Mouse (Mus musculus) limb, embryonic 14.5 days (tissue): ENCODE measurements at regions not wholly inside any gene's neighbourhood (a gene's known extent, or its start where the extent isn't known, plus 50 kb on each side); places are given as distances from the start of the nearest gene placed in this dataset.

Source experiments
- ATAC-seq: fragments of 200-750 bp; cut with Nextera tagmentation; 2 replicates; pipeline ENCODE4 v1.8.0; 2017; ENCODE audit warnings: low read depth, moderate number of reproducible peaks, moderate TSS enrichment; ENCODE audit not compliant: low FRiP score
- DNase-seq: peaks from one replicate; pipeline ENCODE4 v3.0.0-alpha.2; 2015; ENCODE audit warnings: low spot score
- H3K27ac ChIP-seq: fragments of 300-500 bp; sonication (generic); replicated peaks from 2 replicates; pipeline ENCODE4 v1.5.1; 2014; ENCODE audit warnings: low read depth, mild to moderate bottlenecking, low read length, moderate library complexity, mixed read lengths
- H3K27me3 ChIP-seq: fragments of 300-500 bp; sonication (generic); 2 replicates; pipeline ENCODE4 v1.6.1; 2014; ENCODE audit warnings: low read length, mixed read lengths; ENCODE audit not compliant: control insufficient read depth, insufficient read depth
- H3K36me3 ChIP-seq: fragments of 300-500 bp; sonication (generic); 2 replicates; pipeline ENCODE4 v1.6.1; 2014; ENCODE audit warnings: mild to moderate bottlenecking, low read length, moderate library complexity, mixed read lengths; ENCODE audit not compliant: control insufficient read depth, insufficient read depth
- H3K4me1 ChIP-seq: fragments of 300-500 bp; sonication (generic); 2 replicates; pipeline ENCODE4 v1.6.1; 2014; ENCODE audit warnings: antibody characterized with exemption, low read length, mixed read lengths; ENCODE audit not compliant: control insufficient read depth, insufficient read depth
- H3K4me2 ChIP-seq: fragments of 300-500 bp; sonication (generic); replicated peaks from 2 replicates; pipeline ENCODE4 v1.6.1; 2014; ENCODE audit warnings: low read depth, mild to moderate bottlenecking, low read length, moderate library complexity; ENCODE audit not compliant: severe bottlenecking
- H3K4me3 ChIP-seq: fragments of 300-500 bp; sonication (generic); replicated peaks from 2 replicates; pipeline ENCODE4 v1.5.1; 2014; ENCODE audit warnings: low read length
- H3K9ac ChIP-seq: fragments of 300-500 bp; sonication (generic); 2 replicates; pipeline ENCODE4 v1.6.1; 2014; ENCODE audit warnings: mild to moderate bottlenecking, low read depth, low read length, moderate library complexity; ENCODE audit not compliant: severe bottlenecking
- H3K9me3 ChIP-seq: fragments of 300-500 bp; sonication (generic); 2 replicates; pipeline ENCODE4 v1.6.1; 2016; ENCODE audit warnings: low read length; ENCODE audit not compliant: control insufficient read depth
- POLR2A ChIP-seq: fragments of 200-500 bp; IDR thresholded peaks from 2 replicates; pipeline ENCODE4 v1.8.0; 2012; ENCODE audit warnings: inconsistent platforms, mild to moderate bottlenecking, moderate library complexity, borderline replicate concordance; ENCODE audit not compliant: insufficient read depth, insufficient read length; ENCODE audit errors: extremely low read depth
- WGBS: fragments of 180-500 bp; shearing (Covaris S2); extraction: QIAGEN DNeasy Blood & Tissue Kit; methylation state at CpG from one replicate; pipeline ENCODE4 v1.1.7; 2014; 5-methylcytosine and 5-hydroxymethylcytosine counted together

DNA sequence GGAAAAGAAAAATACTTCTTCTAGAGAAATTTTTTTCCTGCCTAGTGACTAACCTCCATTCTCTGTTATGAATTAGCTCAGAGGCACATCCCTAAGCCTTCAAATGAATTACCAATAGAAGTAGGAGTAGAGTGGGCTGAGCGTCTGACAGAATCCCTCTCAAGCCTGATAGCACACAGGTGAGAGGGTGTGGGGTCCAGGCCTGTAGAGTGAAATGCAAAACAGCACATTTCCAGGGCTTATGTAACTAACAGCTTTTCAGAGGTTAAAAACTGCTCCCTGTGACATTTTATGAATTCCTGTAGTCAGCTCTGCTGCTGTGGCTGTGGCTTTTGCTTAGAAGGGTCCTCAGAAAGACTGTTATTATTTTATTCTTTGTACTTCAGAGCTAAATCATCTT is 187.7 kb upstream of the AI593442 start:
- no peak overlapping the region for H3K4me2 ChIP-seq
- H3K4me3 ChIP-seq = no peak overlapping the region
- H3K27ac ChIP-seq = no peak overlapping the region
- no peaks in the 10 kb centered on the region for H3K27me3 ChIP-seq
- ATAC-seq (no peak), DNase-seq (no peak)
- no peak for TF ChIP-seq POLR2A
- H3K36me3 ChIP-seq = no peaks in the 10 kb centered on the region
- H3K4me1 ChIP-seq = no peaks in the 10 kb centered on the region
- WGBS = 75% methylated on average over 1 of the region's 1 CpGs
- no peaks in the 10 kb centered on the region for H3K9me3 ChIP-seq
- no peak overlapping the region for H3K9ac ChIP-seq

DNA sequence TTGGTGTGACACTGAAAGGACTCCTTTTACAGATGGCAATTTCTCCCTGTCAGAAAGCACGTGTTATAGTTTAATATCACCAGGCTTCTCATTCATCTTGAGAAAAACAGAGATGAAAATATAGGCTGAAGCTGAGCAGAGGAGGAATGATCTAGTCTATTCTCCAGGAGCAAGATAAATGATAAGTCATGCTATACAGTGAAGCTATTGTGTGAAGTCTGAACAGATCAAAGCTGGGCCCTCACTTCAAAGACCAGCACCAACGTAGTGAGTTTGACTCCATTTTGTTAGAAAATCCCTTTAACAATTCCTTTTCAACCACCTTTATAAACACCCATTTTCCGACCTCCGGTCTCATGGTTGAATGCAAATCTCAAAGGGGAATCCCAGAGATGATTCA is 180.7 kb upstream of the AI593442 start:
- Histone ChIP-seq H3K27ac (no peak overlapping the region), H3K9ac (no peak overlapping the region), H3K4me1 (no peaks in the 10 kb centered on the region), H3K4me2 (no peak overlapping the region), H3K36me3 (no peaks in the 10 kb centered on the region), H3K27me3 (no peaks in the 10 kb centered on the region), H3K4me3 (no peak overlapping the region), H3K9me3 (no peaks in the 10 kb centered on the region; the same call in 1 of the 2 replicates)
- DNase-seq (no peak), ATAC-seq (no peak)
- WGBS = 82% methylated on average over 4 of the region's 4 CpGs
- TF ChIP-seq POLR2A = no peak

DNA sequence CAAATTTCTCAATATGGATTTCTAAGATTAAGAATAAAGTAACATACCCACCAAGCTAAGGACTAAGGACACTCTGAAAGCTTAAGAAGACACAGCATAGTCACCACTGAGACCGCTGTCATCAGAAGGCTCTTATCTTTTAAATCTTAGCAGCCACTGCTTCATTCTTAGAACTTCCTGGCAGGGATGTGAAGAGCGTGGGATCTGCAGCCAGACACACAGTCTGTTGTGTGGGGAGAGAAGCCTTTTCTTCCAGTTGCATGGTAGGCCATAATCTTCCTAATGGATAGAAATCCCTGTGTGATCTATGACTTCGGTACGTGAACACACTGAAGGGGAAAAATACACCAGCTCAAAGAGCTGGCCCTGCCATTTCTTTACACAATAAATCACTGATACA is 178.8 kb upstream of the AI593442 start:
- H3K4me1 ChIP-seq = no peaks in the 10 kb centered on the region
- DNase-seq = no peak
- H3K9ac ChIP-seq = no peak overlapping the region
- H3K4me2 ChIP-seq = no peak overlapping the region
- H3K36me3 ChIP-seq = no peaks in the 10 kb centered on the region
- no peaks in the 10 kb centered on the region; the same call in 1 of the 2 replicates for H3K9me3 ChIP-seq
- H3K27ac ChIP-seq = no peak overlapping the region
- TF ChIP-seq POLR2A = no peak
- WGBS = 79% methylated on average over 4 of the region's 4 CpGs
- H3K4me3 ChIP-seq = no peak overlapping the region
- ATAC-seq = no peak
- no peaks in the 10 kb centered on the region for H3K27me3 ChIP-seq

DNA sequence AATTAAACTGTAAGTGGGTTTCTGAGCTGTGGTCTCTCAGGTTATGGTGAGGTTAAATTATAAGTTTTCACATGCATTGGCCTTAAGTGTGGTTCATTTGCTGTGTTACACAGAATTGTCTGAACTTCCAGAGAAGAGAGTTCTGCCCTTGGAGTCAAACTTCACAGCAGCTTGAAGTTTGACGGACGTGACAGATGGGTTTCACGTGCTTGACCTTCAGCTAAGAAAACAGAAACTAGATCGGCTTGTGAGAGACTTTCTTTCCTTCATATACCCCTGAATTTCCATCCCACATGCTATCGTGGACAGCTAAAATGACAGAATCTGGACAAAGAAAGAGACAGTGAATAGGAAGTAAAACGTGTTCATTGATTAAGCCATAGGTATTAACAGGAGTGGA is 173.8 kb upstream of the AI593442 start:
- Histone ChIP-seq H3K4me1 (no peaks in the 10 kb centered on the region), H3K36me3 (no peaks in the 10 kb centered on the region), H3K9ac (no peak overlapping the region), H3K27ac (no peak overlapping the region), H3K4me2 (no peak overlapping the region), H3K9me3 (no peaks in the 10 kb centered on the region), H3K27me3 (no peaks in the 10 kb centered on the region), H3K4me3 (no peak overlapping the region)
- DNase-seq = no peak
- no peak for ATAC-seq
- TF ChIP-seq POLR2A = no peak
- WGBS = 68% methylated on average over 6 of the region's 6 CpGs

DNA sequence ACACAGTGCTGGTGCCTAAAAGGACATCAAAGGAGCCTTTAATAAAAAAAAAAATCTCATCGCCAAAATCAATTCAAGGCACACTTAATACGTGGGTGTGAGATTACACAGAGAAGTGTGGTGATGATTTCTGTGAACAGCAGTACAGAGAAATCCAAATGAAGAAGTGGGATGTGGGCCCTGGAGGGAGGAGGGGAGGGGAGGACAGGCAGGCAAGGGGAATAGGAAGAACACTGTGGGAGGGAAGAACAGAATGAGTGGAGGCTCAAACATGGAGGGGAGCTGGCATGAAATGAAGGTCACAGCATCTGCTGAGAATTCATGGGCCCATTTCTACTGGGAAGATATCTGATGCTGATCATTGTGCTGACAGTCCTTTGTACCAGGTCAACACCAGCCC is 171.0 kb upstream of the AI593442 start:
- no peak for ATAC-seq
- H3K9ac ChIP-seq = no peak overlapping the region
- DNase-seq = no peak
- H3K27ac ChIP-seq = no peak overlapping the region
- no peaks in the 10 kb centered on the region for H3K36me3 ChIP-seq
- H3K4me1 ChIP-seq = no peaks in the 10 kb centered on the region
- no peak overlapping the region for H3K4me3 ChIP-seq
- no peaks in the 10 kb centered on the region for H3K27me3 ChIP-seq
- H3K4me2 ChIP-seq = no peak overlapping the region
- no peaks in the 10 kb centered on the region for H3K9me3 ChIP-seq
- WGBS = 77% methylated on average over 2 of the region's 2 CpGs
- TF ChIP-seq POLR2A = no peak

DNA sequence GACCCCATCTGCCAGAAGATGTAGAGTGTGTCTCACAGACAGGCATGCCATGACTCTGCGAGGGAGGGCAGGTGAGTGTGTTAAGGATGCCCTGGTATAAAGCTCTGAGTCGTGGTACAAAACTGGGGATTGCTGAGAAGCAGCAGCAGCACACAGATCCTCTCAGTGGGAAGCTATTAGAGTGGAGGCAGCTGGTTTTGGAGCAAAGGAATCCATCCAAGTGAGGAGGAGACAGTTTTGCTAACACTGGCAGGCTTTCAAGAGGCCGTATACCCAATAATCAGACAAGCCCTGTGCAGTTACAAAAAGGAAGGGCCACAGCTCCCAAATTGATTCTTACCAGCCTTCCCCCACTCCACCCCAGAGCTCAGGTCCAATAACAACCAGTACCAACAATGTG is 170.4 kb upstream of the AI593442 start:
- no peak overlapping the region for H3K4me3 ChIP-seq
- H3K9me3 ChIP-seq = no peaks in the 10 kb centered on the region
- no peak overlapping the region for H3K4me2 ChIP-seq
- DNase-seq = no peak
- no peak for ATAC-seq
- H3K27ac ChIP-seq = no peak overlapping the region
- H3K27me3 ChIP-seq = no peaks in the 10 kb centered on the region
- H3K4me1 ChIP-seq = no peaks in the 10 kb centered on the region
- H3K9ac ChIP-seq = no peak overlapping the region
- 58% methylated on average over 3 of the region's 3 CpGs for WGBS
- TF ChIP-seq POLR2A = no peak
- H3K36me3 ChIP-seq = no peaks in the 10 kb centered on the region
